Mouse (Mus musculus): ENCODE measurements around the gene Gm17521.
"Not testable (repeated sequence)": the region's sequence is repeated elsewhere in the genome, so short reads cannot be mapped to it uniquely, and the experiment has no call there.

The Gm17521 gene

GRCm38 (mm10) chrX:123029569-123029968, at the start of gene Gm17521:
Gene Gm17521 (minus strand): TSS chrX:123029669.
- not testable (repeated sequence) for DNase-seq (ENCODE audit: low spot score)

GRCm38 (mm10) chrX:123043956-123044355, 14.5 kb upstream of the Gm17521 start:
- DNase-seq (ENCODE audit: low spot score): no peak

GRCm38 (mm10) chrX:123043516-123043915, 14.0 kb upstream of the Gm17521 start:
- no peak for DNase-seq (ENCODE audit: low spot score)
